Mouse (Mus musculus): ENCODE data around the gene Hrg.
"Not testable (repeated sequence)": the region's sequence is repeated elsewhere in the genome, so short reads cannot be mapped to it uniquely, and the experiment has no call there.

Gene Hrg

DNA sequence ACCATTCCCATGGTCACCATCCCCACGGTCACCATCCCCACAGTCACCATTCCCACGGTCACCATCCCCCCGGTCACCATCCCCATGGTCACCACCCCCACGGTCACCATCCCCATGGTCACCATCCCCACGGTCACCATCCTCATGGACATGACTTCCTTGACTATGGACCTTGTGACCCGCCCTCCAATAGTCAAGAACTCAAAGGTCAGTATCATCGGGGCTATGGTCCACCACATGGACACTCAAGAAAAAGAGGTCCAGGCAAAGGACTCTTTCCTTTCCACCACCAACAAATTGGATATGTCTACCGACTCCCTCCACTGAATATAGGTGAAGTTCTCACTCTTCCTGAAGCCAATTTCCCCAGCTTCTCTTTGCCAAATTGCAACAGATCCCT is 10.2 kb downstream of the Hrg start:
- no peak for DNase-seq

DNA sequence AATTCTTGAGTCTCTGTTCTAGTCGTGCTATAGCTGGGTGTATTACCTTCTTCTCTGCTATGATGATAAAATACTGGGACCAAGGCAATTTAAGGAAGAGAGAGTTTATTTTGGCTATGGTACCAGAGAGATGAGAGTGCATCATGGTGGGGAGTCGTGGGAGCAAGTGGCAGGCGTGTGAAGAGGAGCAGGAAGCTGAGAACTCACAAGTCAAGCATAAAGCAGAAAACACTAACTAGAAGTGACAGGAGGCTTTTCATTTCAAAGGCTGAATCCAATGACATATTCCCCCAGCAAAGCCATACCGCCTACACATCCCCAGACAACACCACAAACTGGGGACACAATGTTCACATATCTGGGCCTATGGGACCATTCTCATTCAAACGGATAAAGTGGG is 11.4 kb downstream of the Hrg start:
- no peak for DNase-seq

DNA sequence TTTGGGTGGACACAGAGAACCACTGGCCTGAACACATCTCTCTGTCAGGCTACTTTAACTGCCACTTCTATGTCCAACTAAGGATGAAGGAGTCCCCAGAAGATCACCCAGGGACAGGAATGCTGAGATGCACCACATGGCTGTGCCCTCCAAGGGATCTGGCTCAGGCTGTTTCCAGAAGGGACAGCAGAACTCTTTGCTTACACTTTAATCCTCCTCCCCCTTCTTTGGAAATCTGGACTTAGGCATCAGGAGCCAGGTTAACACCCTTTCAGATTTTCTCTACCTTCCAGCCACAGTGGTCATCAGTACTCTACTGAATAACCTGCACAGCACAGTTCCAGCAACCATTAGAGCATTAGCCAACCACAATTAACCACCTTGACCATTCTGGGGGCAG is 12.4 kb downstream of the Hrg start:
- no peak for DNase-seq

GRCm38 (mm10) chr16:22967383-22968030 is 16.6 kb downstream of the Hrg start:
- DNase-seq = no peak

- DNase-seq = not testable (repeated sequence)
These were observed 46.1 kb downstream of the Hrg start for GRCm38 (mm10) chr16:22996951-22997350.

Measured in cerebellum, postnatal 36 days (tissue).